Mouse (Mus musculus) forebrain, embryonic 16.5 days (tissue): ENCODE data around the gene Slc47a2. TPM values are rescaled to one million over a fixed set of nuclear protein-coding genes. Genes with fewer than 3 reads are reported as not detected.

Source experiments
- ATAC-seq: fragments of 200-750 bp; cut with Nextera tagmentation; 2 replicates; pipeline ENCODE4 v1.8.0; 2017; ENCODE audit warnings: mild to moderate bottlenecking, moderate library complexity
- H3K27ac ChIP-seq: fragments of 300-500 bp; sonication (generic); 2 replicates; pipeline ENCODE4 v1.5.1; 2014; ENCODE audit warnings: low read length, control low read depth
- H3K27me3 ChIP-seq: fragments of 300-500 bp; sonication (generic); replicated peaks from 2 replicates; pipeline ENCODE4 v1.6.1; 2014; ENCODE audit warnings: low read length; ENCODE audit not compliant: control insufficient read depth, insufficient read depth
- H3K36me3 ChIP-seq: fragments of 300-500 bp; sonication (generic); 2 replicates; pipeline ENCODE4 v1.6.1; 2014; ENCODE audit not compliant: control insufficient read depth, insufficient read depth
- H3K4me1 ChIP-seq: fragments of 300-500 bp; sonication (generic); replicated peaks from 2 replicates; pipeline ENCODE4 v1.6.1; 2014; ENCODE audit warnings: low read length; ENCODE audit not compliant: control insufficient read depth, insufficient read depth
- H3K4me2 ChIP-seq: fragments of 300-500 bp; sonication (generic); 2 replicates; pipeline ENCODE4 v1.6.1; 2014; ENCODE audit warnings: mild to moderate bottlenecking, low read length, control low read depth
- H3K4me3 ChIP-seq: fragments of 300-500 bp; sonication (generic); replicated peaks from 2 replicates; pipeline ENCODE4 v1.5.1; 2014; ENCODE audit warnings: mild to moderate bottlenecking, low read length, control low read depth
- H3K9ac ChIP-seq: fragments of 300-500 bp; sonication (generic); replicated peaks from 2 replicates; pipeline ENCODE4 v1.6.1; 2014; ENCODE audit warnings: low read depth, low read length, control low read depth
- H3K9me3 ChIP-seq: fragments of 300-500 bp; sonication (generic); 2 replicates; pipeline ENCODE4 v1.6.1; 2016; ENCODE audit warnings: low read length; ENCODE audit not compliant: control insufficient read depth
- WGBS: fragments of 180-500 bp; shearing (Covaris S2); extraction: QIAGEN DNeasy Blood & Tissue Kit; methylation state at CpG from one replicate; pipeline ENCODE4 v1.1.7; 2014; 5-methylcytosine and 5-hydroxymethylcytosine counted together
- polyA plus RNA-seq: library from polyadenylated mRNA; unstranded; fragments of >200 nt; fragmentation: Nextera tagmentation; extraction: Ambion mirVana; gene quantifications from 2 replicates; pipeline ENCODE4 v1.2.1, GENCODE M21; 2015

Gene Slc47a2
- polyA plus RNA-seq, 1 experiment from 2014 or later, result not detected

DNA sequence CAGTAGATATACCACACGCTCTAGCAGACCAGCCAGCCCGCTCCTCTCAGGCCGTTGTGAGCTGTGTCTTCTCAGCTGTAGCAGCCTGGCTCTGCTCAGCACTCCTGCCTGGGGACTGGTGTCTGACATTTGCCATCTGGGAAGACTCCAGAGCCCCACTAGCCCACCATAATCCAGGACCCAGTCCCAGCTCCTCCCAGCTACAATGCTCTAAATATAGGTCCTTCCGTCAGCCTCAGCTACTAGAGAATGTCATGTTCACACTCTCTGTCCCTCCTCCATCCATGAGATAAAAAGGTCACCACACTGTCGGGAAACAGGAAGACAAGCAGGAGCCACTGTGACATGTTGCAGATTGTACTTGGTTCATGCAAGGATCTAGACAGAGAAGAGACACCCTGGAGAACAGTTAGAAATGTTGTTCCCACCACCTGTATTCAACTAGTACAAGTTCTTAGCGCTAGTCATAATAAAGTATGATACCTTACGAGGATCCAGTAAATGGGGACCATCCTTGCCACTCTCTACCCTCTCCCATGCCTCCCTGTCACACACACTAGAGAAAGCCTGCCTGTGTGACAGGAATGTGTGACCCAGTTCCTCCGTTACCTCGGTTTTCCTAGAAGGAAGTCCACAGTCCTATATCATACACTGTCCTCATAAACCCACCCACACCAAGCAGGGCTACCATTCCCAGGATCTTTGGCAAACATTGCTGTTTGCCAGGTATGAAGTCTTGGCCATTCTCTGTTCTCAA lies 24.0 kb upstream of the Slc47a2 start:
- Histone ChIP-seq H3K9me3 (no peaks in the 10 kb centered on the region), H3K4me2 (no peak overlapping the region), H3K27ac (no peak overlapping the region), H3K27me3 (no peaks in the 10 kb centered on the region), H3K9ac (no peak overlapping the region), H3K4me3 (no peak overlapping the region), H3K4me1 (no peaks in the 10 kb centered on the region), H3K36me3 (no peaks in the 10 kb centered on the region)
- ATAC-seq, result no peak
- WGBS, result 86% methylated on average over 9 of the region's 9 CpGs

DNA sequence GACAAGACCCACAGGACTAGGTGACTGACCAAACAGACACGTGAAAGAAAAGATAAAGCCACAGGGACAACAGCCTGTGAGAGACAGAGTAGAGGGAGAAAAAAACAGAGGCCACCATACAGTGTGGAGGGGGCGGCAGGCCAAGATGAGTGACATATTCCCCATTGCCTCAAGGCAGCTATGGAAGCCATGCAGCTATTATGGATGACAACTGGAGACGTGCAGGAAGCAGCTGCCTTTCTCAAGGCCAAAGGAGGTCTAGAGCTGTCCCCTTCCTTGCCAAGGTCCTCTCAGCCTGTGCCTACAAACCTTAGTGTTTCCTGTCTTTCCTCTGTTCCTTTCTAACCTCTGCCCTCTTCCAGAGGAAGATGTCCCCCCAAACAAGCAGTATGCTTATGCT lies 23.3 kb upstream of the Slc47a2 start:
- no peaks in the 10 kb centered on the region for H3K27me3 ChIP-seq
- H3K9ac ChIP-seq, result no peak overlapping the region
- H3K9me3 ChIP-seq, result no peaks in the 10 kb centered on the region
- no peak overlapping the region for H3K27ac ChIP-seq
- WGBS, result 74% methylated on average over 3 of the region's 3 CpGs
- ATAC-seq, result no peak
- no peak overlapping the region for H3K4me2 ChIP-seq
- no peaks in the 10 kb centered on the region for H3K4me1 ChIP-seq
- no peaks in the 10 kb centered on the region for H3K36me3 ChIP-seq
- no peak overlapping the region for H3K4me3 ChIP-seq

DNA sequence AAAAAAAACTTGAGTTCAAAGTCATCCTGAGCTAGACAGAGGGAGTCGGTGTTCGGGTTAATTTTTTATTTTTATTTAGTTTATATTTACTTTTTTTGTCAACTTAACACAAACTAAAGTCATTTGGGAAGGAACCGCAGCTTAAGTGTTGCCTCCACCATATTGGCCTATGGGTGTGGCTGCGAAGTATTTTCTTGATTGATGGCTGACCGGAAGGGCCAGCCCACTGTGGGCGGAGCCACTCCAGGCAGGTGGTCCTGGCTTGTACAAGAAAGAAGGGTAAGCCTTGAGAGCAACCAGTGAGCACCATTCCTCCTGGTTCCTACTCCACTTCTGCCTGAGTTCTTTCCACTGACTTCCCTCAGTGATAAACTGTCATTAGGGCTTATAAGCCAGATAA lies 21.4 kb upstream of the Slc47a2 start:
- Histone ChIP-seq H3K36me3 (no peaks in the 10 kb centered on the region), H3K9ac (no peak overlapping the region), H3K4me3 (no peak overlapping the region), H3K4me2 (no peak overlapping the region), H3K27me3 (no peaks in the 10 kb centered on the region), H3K27ac (no peak overlapping the region), H3K4me1 (no peaks in the 10 kb centered on the region), H3K9me3 (no peaks in the 10 kb centered on the region)
- WGBS, result 89% methylated on average over 6 of the region's 6 CpGs
- ATAC-seq, result no peak

DNA sequence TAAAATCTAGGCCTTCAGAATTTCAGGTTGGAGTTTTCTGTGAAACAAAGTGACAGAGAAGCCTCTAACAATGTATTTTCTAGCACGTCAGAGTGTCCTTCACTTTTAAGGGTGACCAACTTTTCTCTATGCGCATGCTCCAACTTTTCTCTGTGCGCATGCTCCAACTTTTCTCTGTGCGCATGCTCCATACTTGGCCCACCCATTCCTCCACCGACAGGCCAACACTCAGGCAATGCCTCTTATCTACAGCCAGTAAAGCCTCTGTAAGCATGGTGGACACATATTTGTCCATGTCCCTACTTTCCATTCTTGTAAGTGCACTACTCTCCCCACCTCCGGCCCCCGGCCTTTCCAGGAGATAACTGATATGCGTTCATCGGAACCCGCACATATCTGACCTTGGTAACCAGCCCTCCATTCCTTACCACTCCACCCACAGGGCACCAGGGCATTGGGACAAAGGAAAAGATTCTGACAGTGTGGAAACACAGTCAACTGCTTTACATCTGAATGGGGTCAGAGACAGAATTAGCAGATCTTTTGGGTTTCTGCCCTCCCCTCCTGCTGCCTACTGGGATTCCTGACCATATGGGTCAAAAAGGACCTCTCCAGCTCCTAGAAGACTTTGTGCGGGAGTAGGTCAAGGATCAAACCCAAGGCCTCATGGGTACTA lies 19.0 kb upstream of the Slc47a2 start:
- no peak overlapping the region for H3K4me2 ChIP-seq
- no peak overlapping the region for H3K27ac ChIP-seq
- H3K27me3 ChIP-seq, result no peaks in the 10 kb centered on the region
- H3K4me3 ChIP-seq, result no peak overlapping the region
- WGBS, result 92% methylated on average over 11 of the region's 11 CpGs
- no peak overlapping the region for H3K9ac ChIP-seq
- ATAC-seq, result no peak
- H3K9me3 ChIP-seq, result no peaks in the 10 kb centered on the region
- no peaks in the 10 kb centered on the region for H3K4me1 ChIP-seq
- H3K36me3 ChIP-seq, result no peaks in the 10 kb centered on the region

DNA sequence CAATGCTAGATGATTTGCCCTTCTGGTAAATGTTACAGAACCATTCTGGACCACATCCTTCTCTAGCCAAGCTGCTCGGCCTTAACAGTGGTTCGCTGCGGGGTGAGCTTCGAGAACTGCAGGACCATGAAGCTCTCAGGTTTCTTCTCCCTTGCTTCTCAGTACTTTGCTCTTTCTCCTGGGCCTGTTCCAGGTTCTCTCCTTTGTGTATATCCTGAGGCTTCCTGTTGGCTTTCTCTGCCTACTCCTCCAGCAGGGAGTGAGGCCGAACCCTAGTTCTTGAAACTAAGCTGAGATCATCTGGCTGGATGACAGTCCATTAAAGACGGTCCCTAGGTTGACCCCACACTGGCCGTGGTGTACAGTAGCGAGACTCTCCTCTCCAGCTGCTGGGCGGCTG lies 13.9 kb upstream of the Slc47a2 start:
- 87% methylated on average over 9 of the region's 9 CpGs for WGBS
- Histone ChIP-seq H3K9me3 (no peaks in the 10 kb centered on the region), H3K27me3 (no peaks in the 10 kb centered on the region), H3K4me2 (no peak overlapping the region), H3K27ac (no peak overlapping the region), H3K36me3 (no peaks in the 10 kb centered on the region), H3K4me3 (no peak overlapping the region), H3K4me1 (no peaks in the 10 kb centered on the region), H3K9ac (no peak overlapping the region)
- ATAC-seq, result no peak

DNA sequence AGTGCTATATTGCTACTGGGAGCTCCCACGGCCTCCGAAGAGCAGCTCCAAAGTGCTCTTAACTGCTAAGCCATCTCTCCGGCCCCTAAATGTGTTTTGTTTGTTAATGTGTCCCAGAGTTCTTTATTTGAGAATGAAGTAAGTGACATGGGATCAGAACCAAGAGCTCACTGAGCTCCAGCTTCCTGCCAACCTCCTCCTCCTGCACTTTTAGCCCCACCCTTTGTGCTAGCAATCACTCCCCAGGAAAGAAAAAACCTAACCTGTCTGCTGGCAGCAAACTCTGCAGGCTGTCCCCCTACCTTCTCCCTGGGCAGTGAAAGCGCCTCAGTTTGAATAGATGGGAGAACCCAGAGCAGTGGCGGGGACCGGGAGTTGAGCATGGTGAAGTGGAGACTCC lies 13.5 kb upstream of the Slc47a2 start:
- Histone ChIP-seq H3K4me3 (no peak overlapping the region), H3K36me3 (no peaks in the 10 kb centered on the region), H3K27ac (no peak overlapping the region), H3K27me3 (no peaks in the 10 kb centered on the region), H3K4me1 (no peaks in the 10 kb centered on the region), H3K9me3 (no peaks in the 10 kb centered on the region), H3K9ac (no peak overlapping the region), H3K4me2 (no peak overlapping the region)
- no peak for ATAC-seq
- 74% methylated on average over 6 of the region's 6 CpGs for WGBS

DNA sequence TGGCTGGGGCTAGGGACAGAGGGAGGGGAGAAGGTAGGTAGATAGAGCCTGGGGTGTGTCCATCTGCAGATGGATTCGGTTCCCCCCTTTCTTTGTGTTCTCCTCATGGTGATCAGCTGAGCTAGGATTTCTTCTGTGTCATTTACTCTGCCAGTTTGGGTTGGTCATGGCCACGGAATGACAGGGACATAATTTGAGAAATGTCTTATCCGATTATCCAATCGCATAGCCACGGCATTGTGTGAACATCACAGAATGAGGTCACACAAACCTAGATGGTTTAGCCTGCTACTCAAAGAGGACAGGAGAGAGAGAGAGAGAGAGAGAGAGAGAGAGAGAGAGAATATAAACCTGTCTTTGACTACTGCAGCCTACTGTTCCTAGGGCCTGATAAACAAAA lies 12.7 kb upstream of the Slc47a2 start:
- 87% methylated on average over 5 of the region's 5 CpGs for WGBS
- Histone ChIP-seq H3K9ac (no peak overlapping the region), H3K27me3 (no peaks in the 10 kb centered on the region), H3K27ac (no peak overlapping the region), H3K4me2 (no peak overlapping the region), H3K9me3 (no peaks in the 10 kb centered on the region), H3K4me3 (no peak overlapping the region), H3K36me3 (no peaks in the 10 kb centered on the region), H3K4me1 (no peaks in the 10 kb centered on the region)
- ATAC-seq, result no peak

DNA sequence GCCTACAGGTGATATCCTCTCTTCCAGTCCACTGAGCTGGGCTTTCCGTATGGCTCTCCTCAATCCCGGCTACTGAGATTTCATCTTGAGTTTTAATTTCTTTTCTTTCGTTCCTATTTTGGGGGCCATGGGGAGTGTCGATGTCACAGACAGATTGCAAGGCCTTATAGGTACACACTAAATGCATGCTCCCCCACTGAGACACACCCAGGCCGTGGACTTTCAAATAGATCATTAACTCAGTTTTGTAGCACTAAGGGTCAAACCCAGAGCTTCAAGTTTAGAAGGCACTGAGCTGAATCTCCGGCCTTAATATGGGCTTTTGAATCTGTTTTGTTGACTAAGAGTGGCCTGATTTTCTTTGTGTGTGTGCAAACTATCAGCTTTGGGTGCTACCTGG lies 11.7 kb upstream of the Slc47a2 start:
- Histone ChIP-seq H3K9ac (no peak overlapping the region), H3K27ac (no peak overlapping the region), H3K4me1 (no peaks in the 10 kb centered on the region), H3K27me3 (no peaks in the 10 kb centered on the region), H3K9me3 (no peaks in the 10 kb centered on the region), H3K4me3 (no peak overlapping the region), H3K36me3 (no peaks in the 10 kb centered on the region), H3K4me2 (no peak overlapping the region)
- ATAC-seq, result no peak
- WGBS, result 86% methylated on average over 6 of the region's 6 CpGs

DNA sequence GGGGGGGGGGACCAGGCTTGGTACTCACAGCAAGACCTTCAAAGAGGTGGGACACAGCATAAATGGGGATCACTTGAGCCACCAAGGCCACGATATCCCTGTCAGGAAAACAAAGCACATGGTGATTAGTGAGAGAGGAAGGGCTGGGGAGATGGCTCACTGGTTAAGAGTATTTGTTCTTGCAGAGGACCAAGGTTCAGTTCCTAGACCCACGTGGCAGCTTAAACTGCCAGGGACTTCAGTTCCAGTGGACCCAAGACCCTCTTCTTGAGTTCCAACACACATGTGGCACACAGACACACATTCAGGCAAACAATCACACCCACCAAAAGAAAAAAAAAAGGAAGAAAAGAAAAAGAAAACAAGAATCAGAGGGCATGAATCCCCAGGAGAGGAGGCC lies 10.4 kb upstream of the Slc47a2 start:
- Histone ChIP-seq H3K4me1 (no peaks in the 10 kb centered on the region), H3K4me2 (no peak overlapping the region), H3K27ac (no peak overlapping the region), H3K27me3 (no peaks in the 10 kb centered on the region), H3K9ac (no peak overlapping the region), H3K36me3 (no peaks in the 10 kb centered on the region), H3K9me3 (no peaks in the 10 kb centered on the region), H3K4me3 (no peak overlapping the region)
- ATAC-seq, result no peak
- 72% methylated on average over 2 of the region's 2 CpGs for WGBS
